Mouse (Mus musculus): ENCODE data around the gene Sestd1.

DNA sequence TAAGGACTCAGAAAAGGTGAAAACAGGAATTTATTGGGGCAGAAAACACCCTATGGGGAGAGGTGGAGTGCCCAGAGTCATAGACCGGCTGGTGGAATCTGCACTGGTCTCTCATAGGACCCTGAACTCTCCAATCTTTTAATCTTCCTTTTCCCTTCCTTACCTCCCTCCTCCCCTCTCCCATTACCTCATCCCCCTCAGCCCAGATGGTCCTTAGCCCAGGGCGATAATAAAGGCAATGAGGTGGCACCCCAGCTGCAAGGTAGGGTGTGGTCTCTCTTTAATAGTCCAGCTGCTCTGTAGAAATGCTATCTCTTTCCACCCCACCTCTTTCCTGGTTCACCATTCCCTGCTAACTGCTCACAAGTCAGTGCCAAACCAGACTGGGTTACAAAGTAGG lies 102.9 kb downstream of the Sestd1 start:
- no peak for TF ChIP-seq POLR2A (IDR thresholded peaks at IDR 0.05; ENCODE audit: control insufficient read depth, low read depth, low read length)
- TF ChIP-seq CTCF (IDR thresholded peaks at IDR 0.05; ENCODE audit: control insufficient read depth, insufficient read depth, insufficient replicate concordance, low read depth, low read length): no peak
